Mouse (Mus musculus): Measurements from ENCODE around the gene Kif5c. TPM values are rescaled to one million over a fixed set of nuclear protein-coding genes. Genes with fewer than 3 reads are reported as not detected.

Kif5c gene
- polyA plus RNA-seq, 1 experiment = 408 TPM

- no peak for TF ChIP-seq POLR2A (IDR thresholded peaks at IDR 0.05; ENCODE audit: extremely low read depth, insufficient read depth, low read length)
- TF ChIP-seq CTCF (IDR thresholded peaks at IDR 0.05; ENCODE audit: extremely low read depth, insufficient read depth, low read length) = no peak
- Histone ChIP-seq H3K4me3 (ENCODE audit: insufficient read depth, low read length) (no peak overlapping the region), H3K27ac (ENCODE audit: insufficient read depth, low read length) (no peak overlapping the region), H3K4me1 (ENCODE audit: control insufficient read depth, insufficient read depth, low read length) (peaks cover 19% of the 10 kb centered on the region)
These were observed 103.2 kb downstream of the Kif5c start for GRCm38 (mm10) chr2:49722331-49722730.

- peaks cover 19% of the 10 kb centered on the region for H3K4me1 ChIP-seq (ENCODE audit: control insufficient read depth, insufficient read depth, low read length)
- no peak for TF ChIP-seq POLR2A (IDR thresholded peaks at IDR 0.05; ENCODE audit: extremely low read depth, insufficient read depth, low read length)
- TF ChIP-seq CTCF (IDR thresholded peaks at IDR 0.05; ENCODE audit: extremely low read depth, insufficient read depth, low read length) = no peak
- H3K4me3 ChIP-seq (ENCODE audit: insufficient read depth, low read length) = no peak overlapping the region
- H3K27ac ChIP-seq (ENCODE audit: insufficient read depth, low read length) = no peak overlapping the region
These were observed 103.9 kb downstream of the Kif5c start for GRCm38 (mm10) chr2:49722983-49723382.

- H3K4me1 ChIP-seq (ENCODE audit: control insufficient read depth, insufficient read depth, low read length) = peaks cover 9% of the 10 kb centered on the region
- no peak for TF ChIP-seq CTCF (IDR thresholded peaks at IDR 0.05; ENCODE audit: extremely low read depth, insufficient read depth, low read length)
- H3K4me3 ChIP-seq (ENCODE audit: insufficient read depth, low read length) = no peak overlapping the region
- peak overlapping the region; percentile 52; the same call in 1 of the 2 replicates for H3K27ac ChIP-seq (ENCODE audit: insufficient read depth, low read length)
These were observed 107.6 kb downstream of the Kif5c start for GRCm38 (mm10) chr2:49726672-49727071.

GRCm38 (mm10) chr2:49727199-49727598 is 108.1 kb downstream of the Kif5c start:
- no peak overlapping the region for H3K27ac ChIP-seq (ENCODE audit: insufficient read depth, low read length)
- TF ChIP-seq CTCF (IDR thresholded peaks at IDR 0.05; ENCODE audit: extremely low read depth, insufficient read depth, low read length) (peak; percentile 90), POLR2A (IDR thresholded peaks at IDR 0.05; ENCODE audit: extremely low read depth, insufficient read depth, low read length) (no peak)

GRCm38 (mm10) chr2:49727686-49728085 is 108.6 kb downstream of the Kif5c start:
- no peak for TF ChIP-seq POLR2A (IDR thresholded peaks at IDR 0.05; ENCODE audit: extremely low read depth, insufficient read depth, low read length)
- no peak for TF ChIP-seq CTCF (IDR thresholded peaks at IDR 0.05; ENCODE audit: extremely low read depth, insufficient read depth, low read length)
- H3K4me1 ChIP-seq (ENCODE audit: control insufficient read depth, insufficient read depth, low read length) = peaks cover 9% of the 10 kb centered on the region
- H3K4me3 ChIP-seq (ENCODE audit: insufficient read depth, low read length) = no peak overlapping the region
- no peak overlapping the region for H3K27ac ChIP-seq (ENCODE audit: insufficient read depth, low read length)

More at GRCm38 (mm10) chr2:49727199-49727598, 108.1 kb downstream of the Kif5c start:
- Histone ChIP-seq H3K4me3 (ENCODE audit: insufficient read depth, low read length) (no peak overlapping the region), H3K4me1 (ENCODE audit: control insufficient read depth, insufficient read depth, low read length) (peaks cover 9% of the 10 kb centered on the region)

GRCm38 (mm10) chr2:49728896-49729610 is 110.0 kb downstream of the Kif5c start:
- Histone ChIP-seq H3K4me3 (ENCODE audit: insufficient read depth, low read length) (no peak overlapping the region), H3K27ac (ENCODE audit: insufficient read depth, low read length) (no peak overlapping the region), H3K4me1 (ENCODE audit: control insufficient read depth, insufficient read depth, low read length) (peaks cover 9% of the 10 kb centered on the region)
- no peak for TF ChIP-seq CTCF (IDR thresholded peaks at IDR 0.05; ENCODE audit: extremely low read depth, insufficient read depth, low read length)
- TF ChIP-seq POLR2A (IDR thresholded peaks at IDR 0.05; ENCODE audit: extremely low read depth, insufficient read depth, low read length) = no peak

GRCm38 (mm10) chr2:49729611-49729969 is 110.5 kb downstream of the Kif5c start:
- Histone ChIP-seq H3K27ac (ENCODE audit: insufficient read depth, low read length) (no peak overlapping the region), H3K4me3 (ENCODE audit: insufficient read depth, low read length) (no peak overlapping the region), H3K4me1 (ENCODE audit: control insufficient read depth, insufficient read depth, low read length) (peaks cover 9% of the 10 kb centered on the region)
- TF ChIP-seq POLR2A (IDR thresholded peaks at IDR 0.05; ENCODE audit: extremely low read depth, insufficient read depth, low read length) (no peak), CTCF (IDR thresholded peaks at IDR 0.05; ENCODE audit: extremely low read depth, insufficient read depth, low read length) (no peak)

- no peak overlapping the region for H3K4me3 ChIP-seq (ENCODE audit: insufficient read depth, low read length)
- no peak overlapping the region for H3K27ac ChIP-seq (ENCODE audit: insufficient read depth, low read length)
- TF ChIP-seq POLR2A (IDR thresholded peaks at IDR 0.05; ENCODE audit: extremely low read depth, insufficient read depth, low read length) (no peak), CTCF (IDR thresholded peaks at IDR 0.05; ENCODE audit: extremely low read depth, insufficient read depth, low read length) (no peak)
- peaks cover 9% of the 10 kb centered on the region for H3K4me1 ChIP-seq (ENCODE audit: control insufficient read depth, insufficient read depth, low read length)
These were observed 111.1 kb downstream of the Kif5c start for GRCm38 (mm10) chr2:49730183-49730582.

GRCm38 (mm10) chr2:49732745-49733655 is 113.9 kb downstream of the Kif5c start:
- H3K27ac ChIP-seq (ENCODE audit: insufficient read depth, low read length) = no peak overlapping the region
- H3K4me3 ChIP-seq (ENCODE audit: insufficient read depth, low read length) = no peak overlapping the region
- no peaks in the 10 kb centered on the region; the same call in 1 of the 2 replicates for H3K4me1 ChIP-seq (ENCODE audit: control insufficient read depth, insufficient read depth, low read length)
- TF ChIP-seq CTCF (IDR thresholded peaks at IDR 0.05; ENCODE audit: extremely low read depth, insufficient read depth, low read length) = no peak
- no peak for TF ChIP-seq POLR2A (IDR thresholded peaks at IDR 0.05; ENCODE audit: extremely low read depth, insufficient read depth, low read length)

Data from cortical plate, adult 2 months (tissue).